Mouse (Mus musculus): ENCODE measurements around the gene Pacrg. TPM values are rescaled to one million over a fixed set of nuclear protein-coding genes. Genes with fewer than 3 reads are reported as not detected.

Pacrg gene
- total and polyA plus RNA-seq, 3 experiments: not detected

GRCm38 (mm10) chr17:10476807-10477206 lies 363.3 kb downstream of the Pacrg start:
- H3K36me3 ChIP-seq (ENCODE audit: control insufficient read depth in 1 of 2, insufficient read depth in 2 of 2, low read length in 2 of 2): no peaks in the 10 kb centered on the region
- no peak for TF ChIP-seq NRF1 (IDR thresholded peaks at IDR 0.05; ENCODE audit: insufficient read depth, low read depth, low read length, poor library complexity, severe bottlenecking)
- TF ChIP-seq USF1 (IDR thresholded peaks at IDR 0.05; ENCODE audit: low read depth, low read length): no peak
- no peak for TF ChIP-seq MYC (IDR thresholded peaks at IDR 0.05; ENCODE audit: low read depth, low read length)
- TF ChIP-seq POLR2AphosphoS5 (IDR thresholded peaks at IDR 0.05; ENCODE audit: borderline replicate concordance, low read depth, low read length): no peak
- TF ChIP-seq UBTF (IDR thresholded peaks at IDR 0.05; ENCODE audit: borderline replicate concordance, insufficient read depth, low read depth, low read length): no peak
- no peak for TF ChIP-seq NELFE (IDR thresholded peaks at IDR 0.05; ENCODE audit: low read depth, low read length)
- no peak for TF ChIP-seq POLR2A (IDR thresholded peaks at IDR 0.05; ENCODE audit: control insufficient read depth in 1 of 2, insufficient read depth in 1 of 2, low read depth in 1 of 2, low read length in 2 of 2, poor library complexity in 1 of 2)
- no peak for TF ChIP-seq ZKSCAN1 (IDR thresholded peaks at IDR 0.05; ENCODE audit: low read depth, low read length)
- no peak overlapping the region for H3K4me3 ChIP-seq (ENCODE audit: control insufficient read depth in 1 of 2, insufficient read depth in 1 of 2, low read depth in 2 of 2, low read length in 2 of 2)
- no peaks in the 10 kb centered on the region for H3K9me3 ChIP-seq (replicated peaks; ENCODE audit: insufficient read depth, low read length)
- no peaks in the 10 kb centered on the region for H3K79me2 ChIP-seq (ENCODE audit: control insufficient read depth, insufficient read depth, low read length, poor library complexity)
- H3K9ac ChIP-seq (ENCODE audit: control insufficient read depth, low read depth, low read length, poor library complexity, severe bottlenecking): no peak overlapping the region
- no peak for DNase-seq (ENCODE audit: low read depth, low spot score)
- H3K4me1 ChIP-seq (ENCODE audit: control insufficient read depth in 1 of 2, insufficient read depth in 2 of 2, low read length in 2 of 2): no peaks in the 10 kb centered on the region
- no peak overlapping the region for H3K27ac ChIP-seq (ENCODE audit: control insufficient read depth, low read depth, low read length)
- H3K27me3 ChIP-seq (ENCODE audit: control insufficient read depth in 1 of 2, insufficient read depth in 2 of 2, low read length in 2 of 2): no peaks in the 10 kb centered on the region

- Histone ChIP-seq H3K27ac (ENCODE audit: control insufficient read depth, low read depth, low read length) (no peak overlapping the region), H3K4me3 (ENCODE audit: control insufficient read depth in 1 of 2, insufficient read depth in 1 of 2, low read depth in 2 of 2, low read length in 2 of 2) (no peak overlapping the region), H3K9ac (ENCODE audit: control insufficient read depth, low read depth, low read length, poor library complexity, severe bottlenecking) (no peak overlapping the region), H3K36me3 (ENCODE audit: control insufficient read depth in 1 of 2, insufficient read depth in 2 of 2, low read length in 2 of 2) (no peaks in the 10 kb centered on the region), H3K27me3 (ENCODE audit: control insufficient read depth in 1 of 2, insufficient read depth in 2 of 2, low read length in 2 of 2) (no peaks in the 10 kb centered on the region), H3K9me3 (replicated peaks; ENCODE audit: insufficient read depth, low read length) (no peaks in the 10 kb centered on the region), H3K4me1 (ENCODE audit: control insufficient read depth in 1 of 2, insufficient read depth in 2 of 2, low read length in 2 of 2) (no peaks in the 10 kb centered on the region), H3K79me2 (ENCODE audit: control insufficient read depth, insufficient read depth, low read length, poor library complexity) (no peaks in the 10 kb centered on the region)
- DNase-seq (ENCODE audit: low read depth, low spot score): no peak
- no peak for TF ChIP-seq USF2 (IDR thresholded peaks at IDR 0.05; ENCODE audit: borderline replicate concordance in 1 of 2, insufficient read depth in 1 of 2, low read depth in 1 of 2, low read length in 2 of 2)
- no peak for TF ChIP-seq MYC (IDR thresholded peaks at IDR 0.05; ENCODE audit: low read depth, low read length)
- TF ChIP-seq POLR2A (IDR thresholded peaks at IDR 0.05; ENCODE audit: control insufficient read depth in 1 of 2, insufficient read depth in 1 of 2, low read depth in 1 of 2, low read length in 2 of 2, poor library complexity in 1 of 2): no peak
- TF ChIP-seq CHD1 (IDR thresholded peaks at IDR 0.05; ENCODE audit: low read depth, low read length): no peak
- TF ChIP-seq NRF1 (IDR thresholded peaks at IDR 0.05; ENCODE audit: insufficient read depth, low read depth, low read length, poor library complexity, severe bottlenecking): no peak
Observed at GRCm38 (mm10) chr17:10474972-10475371, 365.1 kb downstream of the Pacrg start.

DNA sequence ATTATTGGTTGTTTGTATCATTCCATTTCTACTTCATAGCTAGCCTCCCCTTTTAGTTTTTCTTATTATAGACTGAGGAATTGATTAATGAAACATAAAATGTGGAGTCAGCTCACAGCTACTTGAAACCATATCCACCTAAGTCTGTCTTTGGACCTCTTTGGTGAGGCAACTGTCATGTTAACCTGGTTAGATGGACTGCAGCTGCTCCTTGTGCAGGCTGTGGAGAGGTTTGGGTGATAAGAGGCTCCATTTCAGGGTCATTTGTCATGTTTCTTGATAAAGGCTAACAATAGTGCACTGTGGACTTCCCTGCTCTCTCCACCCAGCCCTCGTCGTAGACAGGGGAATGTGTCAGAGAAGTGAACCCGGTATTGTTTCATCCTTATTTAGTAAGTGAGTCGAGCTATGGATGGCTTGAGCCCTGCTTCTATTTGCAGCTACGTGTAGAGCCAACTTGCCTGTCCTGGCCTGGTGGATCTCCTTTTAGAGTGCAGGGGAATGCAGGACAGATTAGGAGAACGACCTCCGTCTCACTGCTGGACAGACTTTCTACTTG lies 366.2 kb downstream of the Pacrg start:
- TF ChIP-seq HCFC1 (IDR thresholded peaks at IDR 0.05; ENCODE audit: low read depth, low read length) (no peak), RCOR1 (IDR thresholded peaks at IDR 0.05; ENCODE audit: low read depth, low read length) (no peak), TCF12 (IDR thresholded peaks at IDR 0.05; ENCODE audit: low read depth, low read length) (no peak), CHD1 (IDR thresholded peaks at IDR 0.05; ENCODE audit: low read depth, low read length) (no peak)

More for the DNA sequence above, 366.2 kb downstream of the Pacrg start:
- Histone ChIP-seq H3K27me3 (ENCODE audit: control insufficient read depth in 1 of 2, insufficient read depth in 2 of 2, low read length in 2 of 2) (no peaks in the 10 kb centered on the region), H3K27ac (ENCODE audit: control insufficient read depth, low read depth, low read length) (no peak overlapping the region), H3K4me1 (ENCODE audit: control insufficient read depth in 1 of 2, insufficient read depth in 2 of 2, low read length in 2 of 2) (no peaks in the 10 kb centered on the region), H3K4me3 (ENCODE audit: control insufficient read depth in 1 of 2, insufficient read depth in 1 of 2, low read depth in 2 of 2, low read length in 2 of 2) (no peak overlapping the region), H3K9ac (ENCODE audit: control insufficient read depth, low read depth, low read length, poor library complexity, severe bottlenecking) (no peak overlapping the region), H3K79me2 (ENCODE audit: control insufficient read depth, insufficient read depth, low read length, poor library complexity) (no peaks in the 10 kb centered on the region), H3K9me3 (replicated peaks; ENCODE audit: insufficient read depth, low read length) (no peaks in the 10 kb centered on the region), H3K36me3 (ENCODE audit: control insufficient read depth in 1 of 2, insufficient read depth in 2 of 2, low read length in 2 of 2) (no peaks in the 10 kb centered on the region)
- no peak for DNase-seq (ENCODE audit: low read depth, low spot score)

Measured in MEL (cell line).